Mouse (Mus musculus) bone marrow macrophage, adult 2 months (primary cell): ENCODE data around the gene Six4. TPM values are rescaled to one million over a fixed set of nuclear protein-coding genes. Genes with fewer than 3 reads are reported as not detected.

ENCODE experiments used
- H3K27ac ChIP-seq: 2 replicates; pipeline ENCODE4 v1.5.1; 2012; ENCODE audit warnings: low read depth, low read length; ENCODE audit not compliant: insufficient read depth
- H3K4me1 ChIP-seq: 2 replicates; pipeline ENCODE4 v1.6.1; 2012; ENCODE audit warnings: low read length; ENCODE audit not compliant: control insufficient read depth, insufficient read depth
- H3K4me3 ChIP-seq: 2 replicates; pipeline ENCODE4 v1.5.1; 2012; ENCODE audit warnings: mild to moderate bottlenecking, low read length, moderate library complexity; ENCODE audit not compliant: insufficient read depth
- CTCF ChIP-seq: IDR thresholded peaks from 2 replicates; pipeline ENCODE4 v1.5.1; 2012; ENCODE audit warnings: low read depth, mild to moderate bottlenecking, low read length, moderate library complexity
- POLR2A ChIP-seq: IDR thresholded peaks from 2 replicates; pipeline ENCODE4 v1.6.1; 2012; ENCODE audit warnings: mild to moderate bottlenecking, low read depth, low read length, borderline replicate concordance
- polyA plus RNA-seq: library from polyadenylated mRNA; stranded (reverse); fragments of >200 nt; gene quantifications from 2 replicates; pipeline ENCODE4 v1.2.4, GENCODE M21; 2012; ENCODE audit not compliant: missing spikeins, insufficient read depth, insufficient read length

The Six4 gene
- polyA plus RNA-seq, 1 experiment, result 0.08 TPM

GRCm38 (mm10) chr12:73053668-73054241 is 59.5 kb downstream of the Six4 start, which contains the start of gene Six1:
TSS of gene Six1 (minus strand) at chr12:73053887.
- Histone ChIP-seq H3K4me3 (peak within 1 kb of the TSS; percentile 79), H3K4me1 (no peaks in the 10 kb centered on the region), H3K27ac (no peak within 1 kb of the TSS)
- no peak; the same call in 1 of the 2 replicates for TF ChIP-seq CTCF
- no peak for TF ChIP-seq POLR2A

DNA sequence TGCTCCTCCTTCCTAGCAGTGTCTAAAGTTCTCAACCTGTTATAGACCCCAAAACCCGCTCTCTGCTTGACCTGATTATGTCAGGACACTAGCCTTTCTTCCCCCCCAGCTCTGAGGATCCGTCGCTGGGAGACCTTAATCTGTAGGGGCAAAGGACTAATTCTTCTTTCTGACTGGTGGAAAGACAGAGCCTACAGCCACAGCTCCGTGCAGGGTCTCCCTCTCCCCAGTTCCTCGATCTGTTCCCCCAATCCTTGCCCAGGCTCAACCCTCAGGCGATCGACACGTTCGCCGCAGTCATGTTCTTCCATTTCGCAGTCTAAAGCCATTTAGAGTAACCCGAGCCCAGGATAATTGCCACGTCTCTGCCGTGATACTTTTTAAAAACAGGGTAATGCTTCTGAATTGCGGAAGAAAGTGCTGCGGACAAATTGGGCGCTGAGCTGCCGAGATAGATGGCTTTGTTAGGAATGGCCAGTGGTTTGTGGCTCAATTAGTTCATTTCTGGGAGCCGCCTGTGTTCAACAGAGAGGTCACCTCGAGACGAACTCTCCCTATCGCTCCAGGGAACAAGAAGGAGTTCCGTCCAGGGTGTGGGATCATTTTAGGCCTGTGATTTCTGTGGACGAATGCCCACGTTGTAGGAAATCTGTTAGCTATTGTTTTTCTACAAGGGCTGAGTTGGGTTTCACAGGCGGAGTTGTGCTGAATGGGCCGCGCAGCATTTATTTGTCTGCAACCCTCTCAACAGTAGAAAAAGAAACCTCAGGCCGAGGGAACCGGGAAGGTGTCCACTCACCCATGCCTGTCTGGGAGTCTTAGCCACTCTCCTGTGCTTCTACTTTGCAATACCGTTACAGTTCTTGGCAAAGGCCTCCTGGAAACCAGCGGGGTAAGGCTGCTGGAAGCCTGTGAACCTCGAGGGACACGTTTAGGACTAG is 60.3 kb downstream of the Six4 start:
- peak overlapping the region; percentile 79 for H3K4me3 ChIP-seq
- no peaks in the 10 kb centered on the region for H3K4me1 ChIP-seq
- H3K27ac ChIP-seq, result no peak overlapping the region
- TF ChIP-seq CTCF (no peak), POLR2A (no peak)

DNA sequence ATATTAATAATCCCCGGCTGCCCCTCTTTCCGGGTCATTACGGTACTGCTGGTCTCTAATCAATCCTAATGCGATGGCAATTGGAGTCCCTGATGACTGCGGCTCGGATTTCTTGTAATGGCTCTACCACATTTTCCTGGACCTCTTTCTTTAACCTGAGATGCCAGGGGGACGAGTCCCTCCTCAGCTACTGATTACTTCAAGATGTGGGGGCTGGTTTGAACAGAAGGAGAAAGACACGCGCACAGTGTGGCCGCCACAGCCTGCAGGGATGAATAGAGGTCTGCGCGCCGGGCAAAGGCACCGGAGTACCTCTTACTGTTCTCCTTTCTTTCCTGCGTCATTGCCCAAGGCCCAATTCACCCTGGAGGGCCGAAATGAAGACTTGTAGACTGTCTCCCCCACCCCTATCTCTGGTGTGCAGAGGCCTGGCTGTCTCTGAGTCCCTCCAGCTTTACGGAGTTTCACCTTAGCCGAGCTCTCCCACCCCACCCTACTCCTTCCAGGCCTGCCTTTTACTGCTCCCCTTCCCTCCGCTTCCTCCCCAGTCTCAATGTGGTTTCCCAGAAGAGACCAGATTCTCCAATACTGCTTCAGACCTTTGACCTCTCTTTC is 61.1 kb downstream of the Six4 start:
- no peak overlapping the region for H3K27ac ChIP-seq
- peak overlapping the region; percentile 79; the same call in 1 of the 2 replicates for H3K4me3 ChIP-seq
- no peaks in the 10 kb centered on the region for H3K4me1 ChIP-seq
- TF ChIP-seq CTCF (no peak), POLR2A (no peak)

GRCm38 (mm10) chr12:73050811-73051580 is 62.3 kb downstream of the Six4 start:
- H3K4me1 ChIP-seq, result peaks cover 2% of the 10 kb centered on the region; the same call in 1 of the 2 replicates
- TF ChIP-seq POLR2A (no peak), CTCF (no peak)
- H3K27ac ChIP-seq, result no peak overlapping the region
- H3K4me3 ChIP-seq, result no peak overlapping the region

DNA sequence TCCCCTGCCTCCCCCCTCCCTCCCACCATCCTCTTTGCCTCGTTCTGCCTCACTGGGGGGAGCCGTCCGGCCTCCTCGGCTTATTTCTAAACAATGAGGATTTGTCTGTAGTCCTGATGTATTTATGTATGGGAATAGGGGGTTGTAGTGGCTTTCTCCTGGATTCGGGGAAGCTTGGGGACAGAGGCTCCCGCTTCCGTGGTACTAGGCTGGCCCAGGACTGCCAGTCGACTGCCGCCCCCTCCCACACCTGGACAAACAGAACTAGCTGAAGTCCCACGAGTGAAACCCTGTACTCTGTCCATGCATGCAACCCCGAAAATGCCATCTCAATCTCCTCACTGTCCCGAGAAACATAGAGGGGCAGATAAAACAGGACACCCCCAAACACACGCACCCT is 63.0 kb downstream of the Six4 start:
- TF ChIP-seq CTCF (no peak), POLR2A (no peak)
- Histone ChIP-seq H3K27ac (no peak overlapping the region), H3K4me1 (peaks cover 2% of the 10 kb centered on the region; the same call in 1 of the 2 replicates), H3K4me3 (no peak overlapping the region)

Other genes starting within 250 kb of the Six4 start
- gene Six6, start 173.6 kb downstream of the Six4 start, polyA plus RNA-seq, result not detected in 2 replicates
- gene 4930447C04Rik, start 172.7 kb downstream of the Six4 start, polyA plus RNA-seq, result not detected in 2 replicates
- gene Six1, start 59.6 kb downstream of the Six4 start, polyA plus RNA-seq, result 0.59 TPM in 1 of 2 replicates, not detected in the other
- gene Mnat1, start 10.3 kb upstream of the Six4 start, polyA plus RNA-seq, result 20.7 and 22.0 TPM in 2 replicates
- 13.7 and 17.2 TPM in 2 replicates for gene Trmt5, start 173.3 kb upstream of the Six4 start, polyA plus RNA-seq
- 48.8 and 57.4 TPM in 2 replicates for gene Slc38a6, start 173.3 kb upstream of the Six4 start, polyA plus RNA-seq